Mouse (Mus musculus) myocyte (in vitro differentiated cells): ENCODE measurements around the gene Fam83d. TPM values are rescaled to one million over a fixed set of nuclear protein-coding genes. Genes with fewer than 3 reads are reported as not detected.

Experiments used
- H3K27me3 ChIP-seq: one replicate; pipeline ENCODE4 v1.6.1; 2011; ENCODE audit not compliant: control insufficient read depth, insufficient read depth, insufficient read length
- H3K36me3 ChIP-seq: one replicate; pipeline ENCODE4 v1.6.1; 2011; ENCODE audit not compliant: control insufficient read depth, insufficient read depth
- H3K4me2 ChIP-seq: one replicate; pipeline ENCODE4 v1.6.1; 2011; ENCODE audit warnings: low read depth, control low read depth
- H3K4me3 ChIP-seq: one replicate; pipeline ENCODE4 v1.5.1; 2011; ENCODE audit warnings: mild to moderate bottlenecking, control low read depth, moderate library complexity
- H3K79me2 ChIP-seq: one replicate; pipeline ENCODE4 v1.6.1; 2011; ENCODE audit not compliant: control insufficient read depth, insufficient read depth
- H3ac ChIP-seq: one replicate; pipeline ENCODE4 v1.6.1; 2011; ENCODE audit not compliant: control insufficient read depth, insufficient read length
- CEBPB ChIP-seq: IDR thresholded peaks from 2 replicates; pipeline ENCODE4 v1.6.1; 2011; ENCODE audit warnings: mild to moderate bottlenecking, moderate library complexity; ENCODE audit not compliant: poor library complexity, insufficient read depth, severe bottlenecking
- E2F4 ChIP-seq: IDR thresholded peaks from one replicate; pipeline ENCODE4 v1.6.1; 2011; ENCODE audit warnings: mild to moderate bottlenecking, control low read depth, moderate library complexity; ENCODE audit not compliant: insufficient read depth
- MAX ChIP-seq: IDR thresholded peaks from one replicate; pipeline ENCODE4 v1.6.1; 2011; ENCODE audit warnings: low read depth, mild to moderate bottlenecking, control low read depth
- MYOD1 ChIP-seq, 3 experiments: IDR thresholded peaks; one replicate each; pipeline ENCODE4 v1.6.1; 2011; ENCODE audit warnings: control low read depth in 2 of 3, low read depth in 2 of 3, mild to moderate bottlenecking in 2 of 3, moderate library complexity in 1 of 3; ENCODE audit not compliant: insufficient read length in 2 of 3, control insufficient read depth in 1 of 3
- MYOG ChIP-seq, 3 experiments: IDR thresholded peaks; one replicate each; pipeline ENCODE4 v1.6.1; 2011; ENCODE audit warnings: control low read depth in 2 of 3, low read depth in 2 of 3, mild to moderate bottlenecking in 2 of 3; ENCODE audit not compliant: insufficient read length in 2 of 3, control insufficient read depth in 1 of 3, insufficient read depth in 1 of 3
- POLR2A ChIP-seq: IDR thresholded peaks from one replicate; pipeline ENCODE4 v1.6.1; 2011; ENCODE audit warnings: low read depth, mild to moderate bottlenecking, control low read depth, moderate library complexity; ENCODE audit not compliant: insufficient read length
- POLR2AphosphoS2 ChIP-seq: IDR thresholded peaks from one replicate; pipeline ENCODE4 v1.6.1; 2011; ENCODE audit warnings: low read depth, control low read depth; ENCODE audit not compliant: insufficient read length
- REST ChIP-seq: IDR thresholded peaks from one replicate; pipeline ENCODE4 v1.6.1; 2011; ENCODE audit warnings: mild to moderate bottlenecking, control low read depth, moderate library complexity; ENCODE audit not compliant: insufficient read depth, insufficient read length
- SRF ChIP-seq: IDR thresholded peaks from one replicate; pipeline ENCODE4 v1.6.1; 2011; ENCODE audit warnings: low read depth; ENCODE audit not compliant: control insufficient read depth, insufficient read length
- TCF12 ChIP-seq: IDR thresholded peaks from one replicate; pipeline ENCODE4 v1.6.1; 2011; ENCODE audit warnings: mild to moderate bottlenecking, control low read depth; ENCODE audit not compliant: poor library complexity, insufficient read depth, severe bottlenecking
- TCF3 ChIP-seq: IDR thresholded peaks from one replicate; pipeline ENCODE4 v1.6.1; 2011; ENCODE audit warnings: low read depth, control low read depth; ENCODE audit not compliant: insufficient read length
- USF1 ChIP-seq: IDR thresholded peaks from one replicate; pipeline ENCODE4 v1.6.1; 2011; ENCODE audit warnings: low read depth, mild to moderate bottlenecking, control low read depth, moderate library complexity
- polyA plus RNA-seq: library from polyadenylated mRNA; unstranded; fragments of >200 nt; fragmentation: generic; extraction: Trizol; gene quantifications from one replicate; pipeline ENCODE4 v1.2.1, GENCODE M21; 2012; ENCODE audit warnings: missing spikeins

Gene Fam83d
- polyA plus RNA-seq, 1 experiment: 7.2 TPM

GRCm38 (mm10) chr2:158799328-158799727 lies 31.4 kb downstream of the Fam83d start:
- Histone ChIP-seq H3ac (no peak overlapping the region), H3K4me2 (peak overlapping the region; percentile 14), H3K79me2 (peaks cover 33% of the 10 kb centered on the region), H3K27me3 (no peaks in the 10 kb centered on the region), H3K36me3 (peaks cover 12% of the 10 kb centered on the region), H3K4me3 (no peak overlapping the region)
- TF ChIP-seq E2F4 (no peak), MYOG (IDR thresholded peaks at IDR 0.05; ENCODE audit: control insufficient read depth in 1 of 3, insufficient read depth in 1 of 3, insufficient read length in 2 of 3, low read depth in 2 of 3) (peak in 2 of 3 experiments; percentile 10 to 65), TCF12 (no peak), MYOD1 (IDR thresholded peaks at IDR 0.05; ENCODE audit: control insufficient read depth in 1 of 3, insufficient read length in 2 of 3, low read depth in 2 of 3) (peak in 2 of 3 experiments; percentile 61 to 70)

DNA sequence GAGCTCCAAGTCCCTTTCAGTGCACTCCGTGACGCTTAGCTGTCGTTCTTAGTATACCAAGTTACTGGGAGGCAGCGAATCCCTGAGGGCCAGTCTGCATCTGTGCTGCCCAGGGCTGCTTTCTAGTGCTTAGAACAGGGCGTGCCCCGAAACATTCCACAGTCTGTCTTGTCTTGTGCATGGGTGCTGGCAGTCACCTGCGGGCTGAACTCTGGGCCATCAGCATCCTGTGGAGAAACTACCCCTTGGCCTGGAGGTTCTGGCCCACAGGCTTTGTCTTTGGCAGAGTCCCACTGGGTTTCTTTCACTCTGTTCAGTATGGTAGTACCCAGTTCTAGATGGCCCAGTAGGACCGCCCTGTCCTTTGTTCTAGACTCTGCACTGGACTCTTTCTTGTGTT lies 32.9 kb downstream of the Fam83d start:
- Histone ChIP-seq H3K27me3 (no peaks in the 10 kb centered on the region), H3K36me3 (peaks cover 18% of the 10 kb centered on the region), H3K79me2 (peaks cover 23% of the 10 kb centered on the region), H3ac (no peak overlapping the region), H3K4me2 (no peak overlapping the region), H3K4me3 (no peak overlapping the region)
- TF ChIP-seq MYOD1 (IDR thresholded peaks at IDR 0.05; ENCODE audit: control insufficient read depth in 1 of 3, insufficient read length in 2 of 3, low read depth in 2 of 3): no peak
- TF ChIP-seq USF1: no peak
- no peak for TF ChIP-seq MYOG (IDR thresholded peaks at IDR 0.05; ENCODE audit: control insufficient read depth in 1 of 3, insufficient read depth in 1 of 3, insufficient read length in 2 of 3, low read depth in 2 of 3)
- no peak for TF ChIP-seq CEBPB
- TF ChIP-seq TCF3: no peak
- no peak for TF ChIP-seq MAX
- TF ChIP-seq E2F4: no peak
- TF ChIP-seq TCF12: no peak
- no peak for TF ChIP-seq REST
- no peak for TF ChIP-seq POLR2AphosphoS2
- TF ChIP-seq SRF: no peak
- TF ChIP-seq POLR2A: no peak

- no peak for TF ChIP-seq POLR2AphosphoS2
- no peak for TF ChIP-seq SRF
- no peak for TF ChIP-seq MAX
- TF ChIP-seq TCF12: no peak
- TF ChIP-seq REST: no peak
- TF ChIP-seq USF1: no peak
- no peak for TF ChIP-seq MYOG (IDR thresholded peaks at IDR 0.05; ENCODE audit: control insufficient read depth in 1 of 3, insufficient read depth in 1 of 3, insufficient read length in 2 of 3, low read depth in 2 of 3)
- no peak for TF ChIP-seq MYOD1 (IDR thresholded peaks at IDR 0.05; ENCODE audit: control insufficient read depth in 1 of 3, insufficient read length in 2 of 3, low read depth in 2 of 3)
- TF ChIP-seq E2F4: no peak
- TF ChIP-seq CEBPB: no peak
- TF ChIP-seq TCF3: no peak
- no peak for TF ChIP-seq POLR2A
- peaks cover 30% of the 10 kb centered on the region for H3K36me3 ChIP-seq
- no peak overlapping the region for H3K4me2 ChIP-seq
- H3K4me3 ChIP-seq: no peak overlapping the region
- H3K79me2 ChIP-seq: no peaks in the 10 kb centered on the region
- H3K27me3 ChIP-seq: no peaks in the 10 kb centered on the region
- H3ac ChIP-seq: no peak overlapping the region
These were observed 35.7 kb downstream of the Fam83d start for GRCm38 (mm10) chr2:158803575-158803974.

GRCm38 (mm10) chr2:158815686-158816085 lies 47.8 kb downstream of the Fam83d start:
- TF ChIP-seq POLR2AphosphoS2: no peak
- H3K4me2 ChIP-seq: no peak overlapping the region
- no peak overlapping the region for H3K4me3 ChIP-seq
- H3K36me3 ChIP-seq: peaks cover 19% of the 10 kb centered on the region
- no peaks in the 10 kb centered on the region for H3K27me3 ChIP-seq
- H3K79me2 ChIP-seq: no peaks in the 10 kb centered on the region
- H3ac ChIP-seq: no peak overlapping the region

GRCm38 (mm10) chr2:158816239-158816638 lies 48.3 kb downstream of the Fam83d start:
- Histone ChIP-seq H3K79me2 (no peaks in the 10 kb centered on the region), H3K4me2 (no peak overlapping the region), H3ac (no peak overlapping the region), H3K4me3 (no peak overlapping the region), H3K36me3 (peaks cover 23% of the 10 kb centered on the region), H3K27me3 (no peaks in the 10 kb centered on the region)
- no peak for TF ChIP-seq POLR2AphosphoS2

DNA sequence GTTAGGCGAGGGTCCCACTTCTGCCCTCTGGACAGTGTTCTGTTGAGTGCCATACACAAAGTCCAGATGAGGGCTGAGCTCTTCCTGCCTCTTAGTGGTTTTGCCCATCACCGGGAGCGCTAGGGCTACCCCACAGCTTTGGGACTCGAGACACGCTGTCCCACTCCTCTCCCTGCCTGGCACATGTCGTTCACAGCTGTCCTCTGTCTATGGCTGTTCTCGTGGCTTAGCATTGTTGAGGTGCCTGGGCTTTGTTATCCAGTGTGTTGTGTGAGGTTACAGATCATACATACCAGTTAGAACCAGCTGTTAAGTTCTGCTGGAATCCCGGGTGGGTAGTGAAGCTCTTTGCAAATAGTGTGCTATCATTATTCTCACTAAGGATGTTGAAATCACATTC lies 49.8 kb downstream of the Fam83d start:
- H3ac ChIP-seq: no peak overlapping the region

More for the DNA sequence above, 49.8 kb downstream of the Fam83d start:
- TF ChIP-seq MYOG (IDR thresholded peaks at IDR 0.05; ENCODE audit: control insufficient read depth in 1 of 3, insufficient read depth in 1 of 3, insufficient read length in 2 of 3, low read depth in 2 of 3) (peak in 1 of 3 experiments; percentile 55), MYOD1 (IDR thresholded peaks at IDR 0.05; ENCODE audit: control insufficient read depth in 1 of 3, insufficient read length in 2 of 3, low read depth in 2 of 3) (peak in 1 of 3 experiments; percentile 31), MAX (no peak)
- H3K4me3 ChIP-seq: no peak overlapping the region
- no peaks in the 10 kb centered on the region for H3K79me2 ChIP-seq
- H3K27me3 ChIP-seq: no peaks in the 10 kb centered on the region
- peaks cover 19% of the 10 kb centered on the region for H3K36me3 ChIP-seq
- no peak overlapping the region for H3K4me2 ChIP-seq
